Mouse (Mus musculus) forebrain, embryonic 10.5 days (tissue): ENCODE measurements around the gene Cyp2b10. TPM values are rescaled to one million over a fixed set of nuclear protein-coding genes. Genes with fewer than 3 reads are reported as not detected.
"Not testable (repeated sequence)": the region's sequence is repeated elsewhere in the genome, so short reads cannot be mapped to it uniquely, and the experiment has no call there.

Experiments used
- DNase-seq: peaks from one replicate; pipeline ENCODE4 v3.0.0-alpha.2; 2017; ENCODE audit warnings: low spot score; ENCODE audit errors: extremely low spot score
- H3K27ac ChIP-seq: fragments of 300-500 bp; sonication (generic); 2 replicates; pipeline ENCODE4 v1.5.1; 2016; ENCODE audit warnings: mild to moderate bottlenecking
- H3K27me3 ChIP-seq: fragments of 300-500 bp; sonication (generic); 2 replicates; pipeline ENCODE4 v1.6.1; 2016; ENCODE audit warnings: mild to moderate bottlenecking; ENCODE audit not compliant: poor library complexity, severe bottlenecking
- H3K36me3 ChIP-seq: fragments of 300-500 bp; sonication (generic); replicated peaks from 2 replicates; pipeline ENCODE4 v1.6.1; 2016; ENCODE audit warnings: mild to moderate bottlenecking, moderate library complexity
- H3K4me1 ChIP-seq: fragments of 300-500 bp; sonication (generic); 2 replicates; pipeline ENCODE4 v1.6.1; 2016
- H3K4me3 ChIP-seq: fragments of 300-500 bp; sonication (generic); 2 replicates; pipeline ENCODE4 v1.5.1; 2016; ENCODE audit warnings: mild to moderate bottlenecking, moderate library complexity
- H3K9me3 ChIP-seq: fragments of 300-500 bp; sonication (generic); 2 replicates; pipeline ENCODE4 v1.6.1; 2016; ENCODE audit warnings: mild to moderate bottlenecking, moderate library complexity
- WGBS: fragments of 180-500 bp; shearing (Covaris S2); methylation state at CpG from one replicate; pipeline ENCODE4 v1.1.7; 2016; 5-methylcytosine and 5-hydroxymethylcytosine counted together
- polyA plus RNA-seq: library from polyadenylated mRNA; unstranded; fragments of >200 nt; fragmentation: Nextera tagmentation; extraction: Ambion mirVana; gene quantifications from 2 replicates; pipeline ENCODE4 v1.2.1, GENCODE M21; 2016

The Cyp2b10 gene
- polyA plus RNA-seq, 1 experiment from 2014 or later: not detected

DNA sequence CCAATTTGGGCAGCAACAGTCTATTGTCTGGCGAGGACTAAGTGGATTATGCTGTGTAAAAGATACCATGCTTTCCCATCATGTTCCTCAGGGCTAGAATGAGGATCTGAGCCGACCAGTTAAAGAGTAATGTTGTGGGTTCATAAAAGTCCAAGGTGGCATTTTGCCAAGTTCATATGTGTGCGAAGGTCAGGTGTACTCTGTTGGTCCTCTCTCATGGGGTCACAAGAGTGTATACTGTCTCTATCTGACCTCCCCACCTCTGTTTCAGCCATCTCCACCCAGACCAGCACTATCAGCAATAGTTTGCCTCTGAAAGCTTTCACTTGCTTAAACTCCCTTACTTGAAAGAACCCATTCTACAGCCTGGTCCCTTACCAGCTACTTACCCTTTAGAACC, 9.7 kb upstream of the Cyp2b10 start:
- no peak overlapping the region for H3K4me3 ChIP-seq
- no peak overlapping the region for H3K27ac ChIP-seq
- no peaks in the 10 kb centered on the region; the same call in 1 of the 2 replicates for H3K9me3 ChIP-seq
- WGBS: 77% methylated on average over 3 of the region's 3 CpGs
- no peaks in the 10 kb centered on the region for H3K36me3 ChIP-seq
- H3K27me3 ChIP-seq: no peaks in the 10 kb centered on the region
- no peak for DNase-seq
- H3K4me1 ChIP-seq: no peaks in the 10 kb centered on the region

DNA sequence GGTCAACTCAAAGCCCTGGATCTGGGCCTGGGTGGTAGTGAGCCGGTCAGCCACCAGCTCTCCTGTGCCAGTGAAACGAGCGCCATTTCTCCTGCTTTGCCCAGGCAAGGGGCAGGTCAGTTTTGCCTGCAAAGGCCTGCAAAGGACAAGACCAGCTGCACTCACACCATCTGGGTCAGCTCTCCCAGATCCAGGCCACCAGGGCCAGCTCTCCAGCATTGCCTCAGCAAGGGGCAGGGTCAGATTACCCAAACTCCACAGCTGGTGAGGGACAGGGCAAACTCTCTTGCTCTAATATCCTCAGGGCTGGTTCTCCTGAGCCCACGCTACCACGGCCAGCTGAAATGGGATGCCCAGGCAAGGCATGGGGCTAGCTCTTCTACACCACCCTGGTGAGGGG, 4.3 kb upstream of the Cyp2b10 start:
- H3K27ac ChIP-seq: no peak overlapping the region
- WGBS: 84% methylated on average over 5 of the region's 5 CpGs
- H3K36me3 ChIP-seq: no peaks in the 10 kb centered on the region
- H3K27me3 ChIP-seq: no peaks in the 10 kb centered on the region
- no peak overlapping the region for H3K4me3 ChIP-seq
- no peaks in the 10 kb centered on the region; the same call in 1 of the 2 replicates for H3K9me3 ChIP-seq
- no peak for DNase-seq
- H3K4me1 ChIP-seq: no peaks in the 10 kb centered on the region

DNA sequence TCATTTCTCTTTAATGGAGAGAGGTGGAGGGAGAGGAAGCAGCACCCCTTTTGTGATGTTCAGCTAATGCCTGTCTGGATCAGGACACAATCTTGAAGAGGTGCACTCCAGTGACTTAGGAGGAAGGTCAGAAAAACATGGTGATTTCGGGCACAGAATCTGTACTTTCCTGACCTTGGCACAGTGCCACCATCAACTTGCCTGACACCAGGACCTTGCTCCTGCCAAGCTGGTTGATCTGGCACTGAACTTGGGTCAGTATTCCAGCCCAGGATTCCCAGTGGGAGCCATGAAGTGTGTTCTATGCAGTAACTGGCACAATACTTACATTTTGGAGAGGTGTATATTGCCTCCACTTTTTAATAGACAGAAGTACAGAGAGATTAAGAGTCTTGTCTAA, 2.3 kb upstream of the Cyp2b10 start:
- H3K4me3 ChIP-seq: no peak overlapping the region
- WGBS: 88% methylated on average over 1 of the region's 1 CpGs
- no peaks in the 10 kb centered on the region for H3K27me3 ChIP-seq
- H3K36me3 ChIP-seq: no peaks in the 10 kb centered on the region
- no peaks in the 10 kb centered on the region for H3K4me1 ChIP-seq
- no peak overlapping the region for H3K27ac ChIP-seq
- no peak for DNase-seq
- peaks cover 4% of the 10 kb centered on the region; the same call in 1 of the 2 replicates for H3K9me3 ChIP-seq

DNA sequence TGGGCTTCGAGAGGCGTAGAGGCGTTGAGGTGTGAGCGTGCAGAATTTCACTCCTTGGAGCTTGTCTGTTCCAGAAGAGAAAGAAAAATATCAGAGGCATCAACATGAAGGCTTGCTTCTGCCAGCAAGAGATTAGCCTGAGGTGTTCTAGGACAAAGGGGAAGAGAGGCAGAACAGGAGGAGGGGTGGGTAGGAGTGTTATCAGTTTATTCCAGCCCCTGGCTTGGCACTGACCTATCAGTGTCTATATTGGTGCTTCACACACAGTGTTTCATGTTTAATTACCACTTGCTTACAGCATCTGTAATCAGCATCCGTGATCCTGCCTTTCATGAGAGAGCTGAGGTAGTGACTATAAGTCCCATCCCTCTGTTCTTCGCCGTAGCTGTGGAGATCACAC, 644 bp downstream of the Cyp2b10 start:
- Histone ChIP-seq H3K9me3 (peaks cover 13% of the 10 kb centered on the region), H3K4me3 (no peak overlapping the region), H3K4me1 (no peaks in the 10 kb centered on the region), H3K27me3 (no peaks in the 10 kb centered on the region), H3K36me3 (no peaks in the 10 kb centered on the region), H3K27ac (no peak overlapping the region)
- DNase-seq: no peak
- 92% methylated on average over 7 of the region's 7 CpGs for WGBS

DNA sequence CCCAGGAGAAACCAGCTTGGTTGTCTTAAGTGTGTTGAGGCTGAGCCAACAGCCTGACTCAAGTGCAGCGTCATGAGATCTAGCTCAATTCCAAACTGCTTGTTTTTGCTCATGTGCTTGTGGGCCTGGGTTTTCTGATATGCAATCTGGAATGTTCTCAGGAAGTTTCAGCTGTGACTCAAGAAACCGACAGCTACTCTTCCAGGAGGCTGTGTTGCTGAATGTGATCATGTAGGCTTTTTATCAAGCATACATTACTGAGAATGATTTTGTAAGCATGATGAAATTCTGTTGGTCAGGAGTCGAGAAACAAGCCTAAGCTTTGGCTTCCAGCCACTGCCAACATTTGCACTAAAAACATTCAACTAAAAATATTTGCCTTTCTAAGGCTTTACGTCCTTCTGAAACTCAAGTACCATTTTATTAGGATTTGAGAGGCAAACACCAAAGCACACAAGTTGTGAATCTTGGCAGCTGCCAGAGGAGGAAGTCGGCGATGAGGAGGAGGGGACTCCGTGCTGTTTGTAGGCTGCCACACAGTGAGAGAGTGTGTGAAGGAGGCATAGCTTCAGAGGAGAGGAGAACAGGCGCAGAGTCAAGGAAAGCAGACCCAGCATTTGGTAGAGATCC, 4.8 kb downstream of the Cyp2b10 start:
- Histone ChIP-seq H3K9me3 (peaks cover 22% of the 10 kb centered on the region), H3K36me3 (no peaks in the 10 kb centered on the region), H3K27ac (no peak overlapping the region), H3K4me3 (no peak overlapping the region), H3K27me3 (no peaks in the 10 kb centered on the region), H3K4me1 (no peaks in the 10 kb centered on the region)
- 84% methylated on average over 8 of the region's 8 CpGs for WGBS
- no peak for DNase-seq

GRCm38 (mm10) chr7:25903156-25903555, 5.7 kb downstream of the Cyp2b10 start:
- H3K27me3 ChIP-seq: no peaks in the 10 kb centered on the region
- no peak for DNase-seq
- H3K9me3 ChIP-seq: peaks cover 22% of the 10 kb centered on the region
- no peaks in the 10 kb centered on the region for H3K4me1 ChIP-seq
- WGBS: 39% methylated on average over 14 of the region's 14 CpGs
- no peak overlapping the region for H3K4me3 ChIP-seq
- no peak overlapping the region for H3K27ac ChIP-seq
- no peaks in the 10 kb centered on the region for H3K36me3 ChIP-seq

DNA sequence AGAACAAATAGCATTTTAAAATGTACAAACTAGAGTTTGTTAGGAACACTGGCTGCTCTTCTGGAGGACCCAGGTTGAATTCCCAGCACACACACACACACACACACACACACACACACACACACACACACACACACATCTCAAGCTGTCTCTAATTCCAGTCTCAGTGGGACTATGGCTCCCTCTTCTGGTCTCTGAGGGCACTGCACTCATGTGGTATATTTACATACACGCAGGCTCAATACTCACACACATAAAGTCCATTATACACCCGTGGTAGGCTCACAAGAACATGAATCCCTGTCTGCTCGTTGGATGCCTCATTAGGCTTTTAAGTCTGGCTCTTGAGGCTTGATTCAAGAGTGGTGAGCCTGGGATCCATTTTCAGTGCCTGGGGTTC, 6.6 kb downstream of the Cyp2b10 start:
- no peak overlapping the region for H3K4me3 ChIP-seq
- WGBS: 48% methylated on average over 3 of the region's 3 CpGs
- no peak overlapping the region for H3K27ac ChIP-seq
- DNase-seq: no peak
- H3K36me3 ChIP-seq: no peaks in the 10 kb centered on the region
- no peaks in the 10 kb centered on the region for H3K4me1 ChIP-seq
- peaks cover 22% of the 10 kb centered on the region for H3K9me3 ChIP-seq
- no peaks in the 10 kb centered on the region for H3K27me3 ChIP-seq

GRCm38 (mm10) chr7:25904489-25904888, 7.1 kb downstream of the Cyp2b10 start:
- Histone ChIP-seq H3K27me3 (no peaks in the 10 kb centered on the region), H3K36me3 (no peaks in the 10 kb centered on the region), H3K4me3 (no peak overlapping the region), H3K9me3 (peaks cover 22% of the 10 kb centered on the region), H3K27ac (no peak overlapping the region), H3K4me1 (no peaks in the 10 kb centered on the region)
- 71% methylated on average over 10 of the region's 10 CpGs for WGBS
- no peak for DNase-seq

DNA sequence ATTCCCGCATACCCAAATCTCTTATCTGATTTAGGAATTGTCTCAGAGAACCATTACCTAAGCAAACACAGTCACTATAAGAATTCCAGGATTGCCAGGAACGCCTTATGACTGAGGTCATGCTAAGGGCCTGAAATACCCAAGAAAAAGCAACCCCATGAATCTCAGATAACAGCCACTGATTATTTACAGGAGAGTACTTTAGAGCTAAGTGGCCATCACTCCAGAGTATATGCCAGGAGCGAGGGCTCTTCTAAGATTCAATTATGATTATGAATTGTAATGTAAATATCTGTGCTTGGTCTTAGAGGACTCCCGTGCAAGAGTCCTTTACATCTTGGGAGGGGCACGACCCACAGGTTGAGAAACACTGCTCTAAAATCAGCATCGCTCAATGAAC, 10.0 kb downstream of the Cyp2b10 start:
- DNase-seq: no peak
- no peak overlapping the region for H3K4me3 ChIP-seq
- H3K4me1 ChIP-seq: no peaks in the 10 kb centered on the region
- peaks cover 17% of the 10 kb centered on the region for H3K9me3 ChIP-seq
- 80% methylated on average over 6 of the region's 6 CpGs for WGBS
- H3K27me3 ChIP-seq: no peaks in the 10 kb centered on the region
- H3K36me3 ChIP-seq: no peaks in the 10 kb centered on the region
- no peak overlapping the region for H3K27ac ChIP-seq

GRCm38 (mm10) chr7:25910046-25910445, 12.6 kb downstream of the Cyp2b10 start:
- 68% methylated on average over 2 of the region's 2 CpGs for WGBS

DNA sequence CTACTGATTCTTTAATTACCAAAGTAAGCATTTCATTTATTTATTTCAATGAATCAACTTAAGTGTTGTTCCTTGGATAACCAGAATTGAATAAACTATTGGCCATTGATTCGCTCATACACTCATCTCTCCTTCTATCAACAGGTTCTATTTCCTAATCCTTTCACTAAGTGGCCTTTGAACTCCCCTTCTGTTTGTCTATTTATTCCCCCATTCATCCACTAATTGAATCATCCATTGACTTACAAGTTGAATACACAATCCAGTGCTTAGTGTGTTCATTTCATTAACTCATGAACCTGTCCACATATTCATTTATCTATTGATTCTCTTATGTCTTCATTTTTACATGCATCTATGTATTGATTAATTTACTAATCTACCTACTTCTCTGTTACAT, 18.7 kb downstream of the Cyp2b10 start:
- no peaks in the 10 kb centered on the region for H3K36me3 ChIP-seq
- WGBS: 74% methylated on average over 1 of the region's 1 CpGs
- H3K27me3 ChIP-seq: no peaks in the 10 kb centered on the region
- H3K4me3 ChIP-seq: no peak overlapping the region
- no peaks in the 10 kb centered on the region for H3K4me1 ChIP-seq
- H3K9me3 ChIP-seq: 0 out of 2 replicates have a peak, but pooled peaks cover 3% of the 10 kb centered on the region
- H3K27ac ChIP-seq: no peak overlapping the region
- DNase-seq: no peak

More at GRCm38 (mm10) chr7:25910046-25910445, 12.6 kb downstream of the Cyp2b10 start:
- Histone ChIP-seq H3K4me3 (no peak overlapping the region), H3K4me1 (no peaks in the 10 kb centered on the region), H3K36me3 (no peaks in the 10 kb centered on the region), H3K27me3 (no peaks in the 10 kb centered on the region), H3K27ac (no peak overlapping the region), H3K9me3 (peaks cover 14% of the 10 kb centered on the region)
- DNase-seq: no peak

- WGBS: 50% methylated on average over 5 of the region's 5 CpGs
- H3K9me3 ChIP-seq, H3K4me3 ChIP-seq, H3K4me1 ChIP-seq, H3K27me3 ChIP-seq, DNase-seq, H3K27ac ChIP-seq, H3K36me3 ChIP-seq: not testable (repeated sequence)
Observed at GRCm38 (mm10) chr7:25917271-25917670, 19.9 kb downstream of the Cyp2b10 start.

DNA sequence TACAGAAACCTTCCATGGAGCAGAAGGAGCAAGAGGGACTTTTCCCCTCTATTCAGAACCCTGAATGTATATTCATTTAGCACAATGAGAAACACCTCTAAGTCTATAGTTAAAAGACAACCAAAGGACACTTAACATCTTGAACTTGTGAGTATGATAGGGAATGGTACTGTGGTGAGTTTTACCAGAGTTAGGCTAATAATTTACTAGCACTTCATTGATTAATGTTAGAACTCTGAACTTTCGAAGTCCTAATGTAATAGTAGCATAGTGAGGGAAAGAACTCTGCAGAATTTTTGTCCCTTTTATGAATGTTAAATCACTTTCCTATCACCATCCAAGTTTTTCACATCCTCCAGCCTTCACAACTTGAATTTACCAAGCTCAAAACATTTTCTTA, 22.0 kb downstream of the Cyp2b10 start:
- H3K4me3 ChIP-seq: no peak overlapping the region
- H3K4me1 ChIP-seq: no peaks in the 10 kb centered on the region
- DNase-seq: no peak
- H3K27me3 ChIP-seq: no peaks in the 10 kb centered on the region
- WGBS: 89% methylated on average over 1 of the region's 1 CpGs
- no peak overlapping the region for H3K27ac ChIP-seq
- H3K36me3 ChIP-seq: no peaks in the 10 kb centered on the region
- no peaks in the 10 kb centered on the region for H3K9me3 ChIP-seq

DNA sequence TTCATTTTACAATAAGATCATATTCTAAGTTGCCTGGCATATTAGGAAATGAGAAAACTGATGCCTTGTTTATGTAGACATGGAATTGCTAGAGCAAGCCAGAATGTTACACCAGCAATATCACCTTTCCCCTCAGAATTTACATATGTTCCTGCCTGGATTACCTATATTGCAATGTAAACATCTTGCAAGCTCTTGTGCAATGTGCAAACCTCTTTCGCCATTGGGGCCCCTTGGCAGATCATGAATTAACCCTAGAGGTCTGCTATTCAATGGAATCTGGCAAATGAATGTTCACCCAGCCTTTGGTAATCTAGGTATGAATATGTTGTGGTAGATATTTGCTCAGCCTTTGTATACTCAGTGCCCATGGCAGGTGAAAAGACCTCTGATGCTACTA, 47.9 kb downstream of the Cyp2b10 start:
- DNase-seq: no peak

More for the DNA sequence above, 47.9 kb downstream of the Cyp2b10 start:
- Histone ChIP-seq H3K9me3 (peaks cover 45% of the 10 kb centered on the region; the same call in 1 of the 2 replicates), H3K27me3 (no peaks in the 10 kb centered on the region), H3K4me3 (no peak overlapping the region), H3K4me1 (no peaks in the 10 kb centered on the region), H3K36me3 (no peaks in the 10 kb centered on the region), H3K27ac (no peak overlapping the region)
- 80% methylated on average over 1 of the region's 1 CpGs for WGBS
